Mouse (Mus musculus): ENCODE data around the gene Tex13b. TPM values are rescaled to one million over a fixed set of nuclear protein-coding genes. Genes with fewer than 3 reads are reported as not detected.
"Not testable (repeated sequence)": the region's sequence is repeated elsewhere in the genome, so short reads cannot be mapped to it uniquely, and the experiment has no call there.

The Tex13b gene
- total RNA-seq (2012; rRNA removed), result 0.26 and 0.80 TPM in 2 replicates

DNA sequence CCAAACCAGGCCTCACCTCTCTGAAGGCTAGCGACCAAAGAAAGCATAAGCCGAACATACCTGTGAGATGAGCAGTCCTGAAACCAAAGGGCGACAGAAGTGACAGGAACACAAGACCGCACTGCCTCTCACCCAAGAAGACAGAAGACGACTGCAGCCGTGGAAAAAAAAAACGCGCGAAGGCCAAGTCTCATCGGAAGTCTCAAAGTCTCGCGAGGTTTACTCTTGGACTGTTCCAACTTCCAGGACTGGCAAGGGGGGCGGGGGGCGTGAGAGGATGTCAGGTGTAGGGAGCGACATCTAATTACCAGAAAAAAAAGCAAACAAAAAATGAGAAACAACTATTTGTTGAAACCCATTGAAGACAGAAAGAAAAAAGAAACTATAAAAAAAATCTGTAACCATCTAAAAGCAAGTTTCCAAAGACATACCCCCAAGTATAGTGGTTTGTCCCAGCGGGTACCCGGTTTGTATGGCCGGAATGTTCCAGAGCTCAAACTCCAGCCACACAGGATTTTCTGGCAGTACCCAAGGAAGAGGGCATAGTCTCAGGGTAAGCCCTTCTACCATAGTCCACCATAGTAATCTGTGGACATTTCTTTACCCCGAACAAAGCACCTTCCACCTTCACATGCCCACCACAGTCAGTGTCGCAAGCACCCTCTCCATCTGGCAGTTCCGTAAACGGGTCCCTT, at the start of gene Tex13b:
Tex13b (minus strand) TSS at position 122 of the 695 bp plus-strand sequence.
- in situ Hi-C loops (cut with MboI; ENCODE audit: low sequenced_read_pairs in 2 of 2, unreplicated experiment in 2 of 2), result no loop called here
- H3K27ac ChIP-seq (ENCODE audit: insufficient read depth, low read depth, low read length, poor library complexity, severe bottlenecking), result no peak within 1 kb of the TSS
- no peak for TF ChIP-seq ZNF384 (IDR thresholded peaks at IDR 0.05; ENCODE audit: low read depth, low read length)
- no peak for TF ChIP-seq ZC3H11A (IDR thresholded peaks at IDR 0.05; ENCODE audit: borderline replicate concordance, low read depth, low read length)
- no peak for TF ChIP-seq HCFC1 (IDR thresholded peaks at IDR 0.05; ENCODE audit: borderline replicate concordance, insufficient read depth, low read length)
- TF ChIP-seq CHD2 (IDR thresholded peaks at IDR 0.05; ENCODE audit: low read depth, low read length), result no peak
- no peaks in the 10 kb centered on the region for H3K4me1 ChIP-seq (ENCODE audit: control insufficient read depth in 2 of 2, insufficient read depth in 2 of 2, low read length in 2 of 2, poor library complexity in 1 of 2)
- no peaks in the 10 kb centered on the region for H3K9me3 ChIP-seq (ENCODE audit: control insufficient read depth, insufficient read depth, low read depth, low read length)
- H3K9ac ChIP-seq (ENCODE audit: insufficient read depth, low read depth, low read length, poor library complexity, severe bottlenecking), result no peak within 1 kb of the TSS
- no peak within 1 kb of the TSS for H3K4me3 ChIP-seq (ENCODE audit: insufficient read depth in 1 of 2, low read depth in 1 of 2, low read length in 2 of 2, poor library complexity in 1 of 2, severe bottlenecking in 1 of 2)
- DNase-seq (ENCODE audit: low read depth, low spot score), result no peak
- H3K36me3 ChIP-seq (ENCODE audit: control insufficient read depth, insufficient read depth, low read length, poor library complexity, severe bottlenecking), result no peaks in the 10 kb centered on the region

DNA sequence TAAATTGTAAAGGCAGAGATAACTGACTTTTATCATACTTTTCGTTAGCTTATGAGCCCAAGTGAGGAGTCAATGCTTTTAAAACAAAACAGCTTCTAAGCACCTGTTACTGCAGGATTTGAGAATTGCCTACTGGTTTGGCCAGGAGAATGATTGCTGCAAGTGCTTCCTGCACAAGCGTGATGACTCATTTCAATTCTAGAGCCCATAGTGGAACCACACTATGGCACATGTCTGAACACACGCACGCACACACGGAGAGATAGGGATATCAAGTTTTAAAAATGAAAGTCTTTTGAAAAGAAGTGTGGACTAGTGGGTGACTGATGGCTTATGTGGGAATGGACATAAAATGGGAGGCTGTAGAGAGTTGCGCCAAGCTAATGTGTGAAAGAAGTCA, 49.5 kb upstream of the Tex13b start:
- Histone ChIP-seq H3K4me1 (ENCODE audit: control insufficient read depth in 2 of 2, insufficient read depth in 2 of 2, low read length in 2 of 2, poor library complexity in 1 of 2) (no peaks in the 10 kb centered on the region), H3K36me3 (ENCODE audit: control insufficient read depth, insufficient read depth, low read length, poor library complexity, severe bottlenecking) (no peaks in the 10 kb centered on the region), H3K9ac (ENCODE audit: insufficient read depth, low read depth, low read length, poor library complexity, severe bottlenecking) (no peak overlapping the region), H3K27ac (ENCODE audit: insufficient read depth, low read depth, low read length, poor library complexity, severe bottlenecking) (no peak overlapping the region), H3K9me3 (ENCODE audit: control insufficient read depth, insufficient read depth, low read depth, low read length) (no peaks in the 10 kb centered on the region), H3K4me3 (ENCODE audit: insufficient read depth in 1 of 2, low read depth in 1 of 2, low read length in 2 of 2, poor library complexity in 1 of 2, severe bottlenecking in 1 of 2) (no peak overlapping the region)
- in situ Hi-C loops (cut with MboI; ENCODE audit: low sequenced_read_pairs in 2 of 2, unreplicated experiment in 2 of 2), result no loop called here
- DNase-seq (ENCODE audit: low read depth, low spot score), result no peak
- TF ChIP-seq ZNF384 (IDR thresholded peaks at IDR 0.05; ENCODE audit: low read depth, low read length) (no peak), CHD2 (IDR thresholded peaks at IDR 0.05; ENCODE audit: low read depth, low read length) (no peak), HCFC1 (IDR thresholded peaks at IDR 0.05; ENCODE audit: borderline replicate concordance, insufficient read depth, low read length) (no peak), MAFK (IDR thresholded peaks at IDR 0.05; ENCODE audit: insufficient read depth, low read depth, low read length) (no peak), ZC3H11A (IDR thresholded peaks at IDR 0.05; ENCODE audit: borderline replicate concordance, low read depth, low read length) (no peak)

DNA sequence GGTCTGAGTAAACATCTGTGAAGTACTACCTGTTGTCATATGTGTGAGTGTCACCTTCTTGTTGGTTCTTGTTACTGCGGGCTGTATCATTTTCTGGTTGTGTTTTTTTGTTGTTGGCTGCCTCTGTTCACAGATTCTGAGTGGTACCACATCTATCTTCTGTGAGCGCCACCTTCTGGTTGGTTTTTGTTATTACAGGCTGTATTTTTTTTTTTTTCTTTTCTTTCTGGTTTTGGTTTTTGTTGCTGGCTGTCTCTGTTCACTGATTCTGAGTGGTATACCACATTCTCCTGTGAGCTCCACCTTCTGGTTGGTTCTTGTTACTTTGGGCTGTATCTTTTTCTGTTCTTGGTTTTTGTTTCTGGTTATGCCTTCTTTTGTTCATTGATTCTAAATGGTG, 44.2 kb upstream of the Tex13b start:
- H3K27ac ChIP-seq (ENCODE audit: insufficient read depth, low read depth, low read length, poor library complexity, severe bottlenecking), result no peak overlapping the region

DNA sequence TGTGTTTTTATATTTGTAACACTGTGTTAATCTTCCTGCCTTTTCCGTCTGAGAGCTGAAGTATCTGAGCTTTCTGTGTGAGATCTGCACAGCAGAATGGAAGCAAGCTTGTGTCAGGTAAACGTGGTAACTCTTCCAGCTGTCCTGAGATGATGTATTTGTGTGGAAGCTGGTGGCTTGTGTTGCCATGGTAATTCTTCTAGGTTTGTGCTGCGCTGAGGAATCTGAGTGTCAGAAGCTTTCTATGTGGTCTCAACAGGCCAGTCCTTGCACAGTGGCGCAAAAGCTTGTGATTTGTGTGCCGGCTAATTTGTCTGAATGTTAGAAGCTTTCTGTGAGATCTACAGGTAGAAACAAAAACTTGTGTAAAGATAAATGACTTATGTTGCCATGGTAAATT, 43.8 kb upstream of the Tex13b start:
- in situ Hi-C loops (cut with MboI; ENCODE audit: low sequenced_read_pairs in 2 of 2, unreplicated experiment in 2 of 2); DNase-seq (ENCODE audit: low read depth, low spot score); H3K27ac ChIP-seq (ENCODE audit: insufficient read depth, low read depth, low read length, poor library complexity, severe bottlenecking); H3K9me3 ChIP-seq (ENCODE audit: control insufficient read depth, insufficient read depth, low read depth, low read length); H3K4me1 ChIP-seq (ENCODE audit: control insufficient read depth in 2 of 2, insufficient read depth in 2 of 2, low read length in 2 of 2, poor library complexity in 1 of 2); H3K4me3 ChIP-seq (ENCODE audit: insufficient read depth in 1 of 2, low read depth in 1 of 2, low read length in 2 of 2, poor library complexity in 1 of 2, severe bottlenecking in 1 of 2); H3K9ac ChIP-seq (ENCODE audit: insufficient read depth, low read depth, low read length, poor library complexity, severe bottlenecking); H3K36me3 ChIP-seq (ENCODE audit: control insufficient read depth, insufficient read depth, low read length, poor library complexity, severe bottlenecking): not testable (repeated sequence)

More for the DNA sequence above, 44.2 kb upstream of the Tex13b start:
- TF ChIP-seq HCFC1 (IDR thresholded peaks at IDR 0.05; ENCODE audit: borderline replicate concordance, insufficient read depth, low read length), result no peak
- TF ChIP-seq ZNF384 (IDR thresholded peaks at IDR 0.05; ENCODE audit: low read depth, low read length), result peak; percentile 95
- no peak for TF ChIP-seq CHD2 (IDR thresholded peaks at IDR 0.05; ENCODE audit: low read depth, low read length)
- TF ChIP-seq MAFK (IDR thresholded peaks at IDR 0.05; ENCODE audit: insufficient read depth, low read depth, low read length), result no peak
- no peak for TF ChIP-seq ZC3H11A (IDR thresholded peaks at IDR 0.05; ENCODE audit: borderline replicate concordance, low read depth, low read length)
- no peaks in the 10 kb centered on the region for H3K9me3 ChIP-seq (ENCODE audit: control insufficient read depth, insufficient read depth, low read depth, low read length)
- no peaks in the 10 kb centered on the region for H3K36me3 ChIP-seq (ENCODE audit: control insufficient read depth, insufficient read depth, low read length, poor library complexity, severe bottlenecking)
- no peak overlapping the region for H3K4me3 ChIP-seq (ENCODE audit: insufficient read depth in 1 of 2, low read depth in 1 of 2, low read length in 2 of 2, poor library complexity in 1 of 2, severe bottlenecking in 1 of 2)
- in situ Hi-C loops (cut with MboI; ENCODE audit: low sequenced_read_pairs in 2 of 2, unreplicated experiment in 2 of 2), result no loop called here
- H3K4me1 ChIP-seq (ENCODE audit: control insufficient read depth in 2 of 2, insufficient read depth in 2 of 2, low read length in 2 of 2, poor library complexity in 1 of 2), result no peaks in the 10 kb centered on the region
- peak; percentile 39 for DNase-seq (ENCODE audit: low read depth, low spot score)
- H3K9ac ChIP-seq (ENCODE audit: insufficient read depth, low read depth, low read length, poor library complexity, severe bottlenecking), result no peak overlapping the region

DNA sequence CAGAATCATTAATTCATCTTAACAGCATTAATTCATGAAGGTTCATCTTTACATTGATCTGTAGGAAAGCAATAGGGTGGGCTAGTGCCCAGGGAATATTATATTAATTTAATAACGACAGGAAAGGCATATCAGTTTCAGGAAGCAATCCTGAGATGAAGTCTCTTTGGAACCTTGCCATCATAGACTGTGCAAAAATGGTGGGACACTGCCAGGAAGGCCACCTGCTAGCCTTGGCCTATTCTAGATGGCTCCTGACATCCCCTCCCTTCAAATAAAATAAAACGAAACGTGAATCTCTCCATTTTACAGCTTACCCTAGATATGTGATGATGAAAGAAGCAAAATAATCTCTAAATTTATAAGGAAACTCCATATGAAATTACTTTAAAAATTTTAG, 41.3 kb upstream of the Tex13b start:
- DNase-seq (ENCODE audit: low read depth, low spot score), result no peak
- Histone ChIP-seq H3K27ac (ENCODE audit: insufficient read depth, low read depth, low read length, poor library complexity, severe bottlenecking) (no peak overlapping the region), H3K9me3 (ENCODE audit: control insufficient read depth, insufficient read depth, low read depth, low read length) (no peaks in the 10 kb centered on the region), H3K36me3 (ENCODE audit: control insufficient read depth, insufficient read depth, low read length, poor library complexity, severe bottlenecking) (no peaks in the 10 kb centered on the region), H3K9ac (ENCODE audit: insufficient read depth, low read depth, low read length, poor library complexity, severe bottlenecking) (no peak overlapping the region), H3K4me3 (ENCODE audit: insufficient read depth in 1 of 2, low read depth in 1 of 2, low read length in 2 of 2, poor library complexity in 1 of 2, severe bottlenecking in 1 of 2) (no peak overlapping the region), H3K4me1 (ENCODE audit: control insufficient read depth in 2 of 2, insufficient read depth in 2 of 2, low read length in 2 of 2, poor library complexity in 1 of 2) (no peaks in the 10 kb centered on the region)
- TF ChIP-seq MAFK (IDR thresholded peaks at IDR 0.05; ENCODE audit: insufficient read depth, low read depth, low read length), result no peak
- TF ChIP-seq HCFC1 (IDR thresholded peaks at IDR 0.05; ENCODE audit: borderline replicate concordance, insufficient read depth, low read length), result no peak
- TF ChIP-seq ZNF384 (IDR thresholded peaks at IDR 0.05; ENCODE audit: low read depth, low read length), result no peak
- no peak for TF ChIP-seq ZC3H11A (IDR thresholded peaks at IDR 0.05; ENCODE audit: borderline replicate concordance, low read depth, low read length)
- no peak for TF ChIP-seq CHD2 (IDR thresholded peaks at IDR 0.05; ENCODE audit: low read depth, low read length)
- in situ Hi-C loops (cut with MboI; ENCODE audit: low sequenced_read_pairs in 2 of 2, unreplicated experiment in 2 of 2), result no loop called here

All from ES-E14 (cell line).